Mouse (Mus musculus): ENCODE results near the gene Hnrnpa1.

The Hnrnpa1 gene

GRCm38 (mm10) chr15:103240160-103241028, at the start of gene Hnrnpa1:
Hnrnpa1 (plus strand) TSS chr15:103240432.
- DNase-seq (ENCODE audit: low spot score in 2 of 2), result peak; percentile 93 to 97

GRCm38 (mm10) chr15:103190531-103191462, 49.4 kb upstream of the Hnrnpa1 start:
- no peak for DNase-seq (ENCODE audit: low spot score in 2 of 2)

GRCm38 (mm10) chr15:103193606-103194005, 46.6 kb upstream of the Hnrnpa1 start:
- DNase-seq (ENCODE audit: low spot score in 2 of 2), result no peak

- no peak for DNase-seq (ENCODE audit: low spot score in 2 of 2)
These were observed 43.4 kb upstream of the Hnrnpa1 start for GRCm38 (mm10) chr15:103196835-103197234.

- no peak for DNase-seq (ENCODE audit: low spot score in 2 of 2)
These were observed 42.4 kb upstream of the Hnrnpa1 start for GRCm38 (mm10) chr15:103197785-103198184.

- DNase-seq (ENCODE audit: low spot score in 2 of 2), result no peak
These were observed 38.0 kb upstream of the Hnrnpa1 start for GRCm38 (mm10) chr15:103202088-103202793.

- DNase-seq (ENCODE audit: low spot score in 2 of 2), result no peak
These were observed 35.1 kb upstream of the Hnrnpa1 start for GRCm38 (mm10) chr15:103205156-103205555.

- DNase-seq (ENCODE audit: low spot score in 2 of 2), result peak in 1 of 2 experiments; percentile 10
These were observed 26.1 kb upstream of the Hnrnpa1 start for GRCm38 (mm10) chr15:103214149-103214548.

GRCm38 (mm10) chr15:103214971-103215907, 25.0 kb upstream of the Hnrnpa1 start:
- peak; percentile 83 to 84 for DNase-seq (ENCODE audit: low spot score in 2 of 2)

GRCm38 (mm10) chr15:103216052-103216451, 24.2 kb upstream of the Hnrnpa1 start:
- DNase-seq (ENCODE audit: low spot score in 2 of 2), result no peak

- no peak for DNase-seq (ENCODE audit: low spot score in 2 of 2)
These were observed 19.4 kb upstream of the Hnrnpa1 start for GRCm38 (mm10) chr15:103220785-103221184.

GRCm38 (mm10) chr15:103221386-103221785, 18.8 kb upstream of the Hnrnpa1 start:
- DNase-seq (ENCODE audit: low spot score in 2 of 2), result no peak

GRCm38 (mm10) chr15:103224161-103224560, 16.1 kb upstream of the Hnrnpa1 start:
- DNase-seq (ENCODE audit: low spot score in 2 of 2), result no peak

- no peak for DNase-seq (ENCODE audit: low spot score in 2 of 2)
These were observed 13.2 kb upstream of the Hnrnpa1 start for GRCm38 (mm10) chr15:103227022-103227421.

GRCm38 (mm10) chr15:103227572-103227971, 12.7 kb upstream of the Hnrnpa1 start:
- DNase-seq (ENCODE audit: low spot score in 2 of 2), result no peak

GRCm38 (mm10) chr15:103228904-103229303, 11.3 kb upstream of the Hnrnpa1 start:
- DNase-seq (ENCODE audit: low spot score in 2 of 2), result no peak

- peak in 1 of 2 experiments; percentile 37 for DNase-seq (ENCODE audit: low spot score in 2 of 2)
These were observed 7.1 kb upstream of the Hnrnpa1 start for GRCm38 (mm10) chr15:103233119-103233518.

GRCm38 (mm10) chr15:103237295-103237694, 2.9 kb upstream of the Hnrnpa1 start:
- DNase-seq (ENCODE audit: low spot score in 2 of 2), result no peak

GRCm38 (mm10) chr15:103239130-103239684, 1.0 kb upstream of the Hnrnpa1 start:
- DNase-seq (ENCODE audit: low spot score in 2 of 2), result peak; percentile 93 to 98

- peak; percentile 97 to 98 for DNase-seq (ENCODE audit: low spot score in 2 of 2)
These were observed 510 bp upstream of the Hnrnpa1 start, which contains the start of gene Cbx5 for GRCm38 (mm10) chr15:103239685-103240159. Cbx5 (minus strand) TSS chr15:103239816.
